ENCODE assay signal across 8 mouse cellular contexts in genomic region chr5:30709744-30710383, GRCm38 (mm10). TPM values are rescaled to one million over a fixed set of nuclear protein-coding genes. Genes with fewer than 3 reads are reported as not detected.
A peak's percentile ranks its signal among the peaks of the same experiment; 100 is the strongest.
DNase-seq lines count a peak whose midpoint lies in the region; ATAC-seq and TF ChIP-seq lines count a peak whose summit lies in the region.

No protein-coding gene starts in this region.

- peak; percentile 52; the same call in 1 of the 2 replicates for TF ChIP-seq CTCF in embryonic fibroblast, embryonic 13.5 days (IDR thresholded peaks at IDR 0.05; ENCODE audit: borderline replicate concordance, insufficient read depth, low read length)

- no peak for ATAC-seq in heart, embryonic 11.5 days (replicated peaks; ENCODE audit: insufficient number of reproducible peaks, low FRiP score, low TSS enrichment)
- ATAC-seq in hindbrain, embryonic 16.5 days: no peak

- H3K9me3 ChIP-seq in heart, embryonic 11.5 days (replicated peaks; ENCODE audit: control insufficient read depth, low read length): no peaks in the 10 kb centered on the region
- no peaks in the 10 kb centered on the region for H3K9me3 ChIP-seq in hindbrain, embryonic 16.5 days (ENCODE audit: control insufficient read depth, low read length)

- peaks cover 37% of the 10 kb centered on the region for H3K27me3 ChIP-seq in heart, embryonic 11.5 days (ENCODE audit: control insufficient read depth, insufficient read depth, low read length)
- no peaks in the 10 kb centered on the region for H3K27me3 ChIP-seq in hindbrain, embryonic 16.5 days (replicated peaks; ENCODE audit: control insufficient read depth, insufficient read depth, low read length)

- no peak overlapping the region for H3K4me3 ChIP-seq in heart, embryonic 11.5 days (ENCODE audit: low read depth, low read length)
- no peak overlapping the region for H3K4me3 ChIP-seq in embryonic fibroblast, embryonic 13.5 days (ENCODE audit: insufficient read depth, low read length)
- H3K4me3 ChIP-seq in hindbrain, embryonic 16.5 days (ENCODE audit: low read length): no peak overlapping the region

- peaks cover 7% of the 10 kb centered on the region for H3K4me1 ChIP-seq in heart, embryonic 11.5 days (ENCODE audit: control insufficient read depth, insufficient read depth, low read length)
- H3K4me1 ChIP-seq in embryonic fibroblast, embryonic 13.5 days (ENCODE audit: control insufficient read depth, insufficient read depth, low read length): no peaks in the 10 kb centered on the region
- peaks cover 4% of the 10 kb centered on the region; the same call in 1 of the 2 replicates for H3K4me1 ChIP-seq in hindbrain, embryonic 16.5 days (ENCODE audit: control insufficient read depth, insufficient read depth, low read depth, low read length)

- H3K27ac ChIP-seq in heart, embryonic 11.5 days (ENCODE audit: low read depth, low read length): no peak overlapping the region
- no peak overlapping the region for H3K27ac ChIP-seq in embryonic fibroblast, embryonic 13.5 days (ENCODE audit: insufficient read depth, low read length)
- H3K27ac ChIP-seq in hindbrain, embryonic 16.5 days (ENCODE audit: low read depth, low read length): no peak overlapping the region; the same call in 1 of the 2 replicates

- TF ChIP-seq POLR2A in embryonic fibroblast, embryonic 13.5 days (IDR thresholded peaks at IDR 0.05; ENCODE audit: low read depth, low read length): no peak

- no peak overlapping the region for H3K4me2 ChIP-seq in heart, embryonic 11.5 days
- H3K4me2 ChIP-seq in hindbrain, embryonic 16.5 days (ENCODE audit: low read length): peak overlapping the region; percentile 59

- peak; percentile 95 for DNase-seq in heart, adult 11 months
- peak; percentile 68 to 83 for DNase-seq in adrenal gland, postnatal 36 days
- peak; percentile 81 to 83 for DNase-seq in left cerebral cortex, postnatal 25 days (ENCODE audit: low spot score in 2 of 2)
- peak; percentile 84 for DNase-seq in neural tube, embryonic 10.5 days (ENCODE audit: extremely low spot score, low spot score)
- DNase-seq in telencephalon, adult 2 months (ENCODE audit: low read depth, low spot score): peak; percentile 73

- WGBS in heart, embryonic 11.5 days (ENCODE audit: insufficient replicate concordance): 13% methylated on average over 13 of the region's 13 CpGs
- WGBS in hindbrain, embryonic 16.5 days: 10% methylated on average over 13 of the region's 13 CpGs

- intact Hi-C loops in left cerebral cortex, postnatal 25 days (cut with DNase I): loop anchor here (1.0 kb wide), 2 partner anchors 65 to 86 kb away; no protein-coding TSS in a partner anchor

- H3K36me3 ChIP-seq in heart, embryonic 11.5 days (ENCODE audit: control insufficient read depth, insufficient read depth, low read length): no peaks in the 10 kb centered on the region
- H3K36me3 ChIP-seq in hindbrain, embryonic 16.5 days (ENCODE audit: control insufficient read depth, insufficient read depth, low read length): no peaks in the 10 kb centered on the region

- H3K9ac ChIP-seq in heart, embryonic 11.5 days (ENCODE audit: low read depth, low read length): no peak overlapping the region
- no peak overlapping the region for H3K9ac ChIP-seq in hindbrain, embryonic 16.5 days (ENCODE audit: low read depth, low read length)

RNA-seq across cellular contexts. Expression of gene Dpysl5, which starts 1.5 kb away (rescaled TPM):
- polyA plus RNA-seq in heart, embryonic 11.5 days (2014; fragmentation: Nextera tagmentation; extraction: Ambion mirVana): 2.9 and 3.5 TPM in 2 replicates
- total RNA-seq in adrenal gland, postnatal 36 days (2021): 1 to 10 TPM in 1 of 2 experiments, under 1 TPM in 1; 0.86 to 1.1 TPM
- 0.13 TPM in 1 of 2 replicates, not detected in the other for polyA plus RNA-seq in embryonic fibroblast, embryonic 13.5 days (2011; ENCODE audit: insufficient read length, low read depth, missing spikeins)
- polyA plus RNA-seq in hindbrain, embryonic 16.5 days (2015; fragmentation: Nextera tagmentation; extraction: Ambion mirVana): 200 and 274 TPM in 2 replicates
- total RNA-seq in left cerebral cortex, postnatal 25 days (2021): 10 to 100 TPM; 27.7 to 31.5 TPM

RNA-seq across cellular contexts. Expression of gene Cenpa, which starts 43.3 kb away (rescaled TPM):
- 296 and 306 TPM in 2 replicates for polyA plus RNA-seq in heart, embryonic 11.5 days (2014; fragmentation: Nextera tagmentation; extraction: Ambion mirVana)
- total RNA-seq in adrenal gland, postnatal 36 days (2021): 10 to 100 TPM; 10.2 to 11.9 TPM
- 37.9 and 59.8 TPM in 2 replicates for polyA plus RNA-seq in embryonic fibroblast, embryonic 13.5 days (2011; ENCODE audit: insufficient read length, low read depth, missing spikeins)
- 42.7 and 54.7 TPM in 2 replicates for polyA plus RNA-seq in hindbrain, embryonic 16.5 days (2015; fragmentation: Nextera tagmentation; extraction: Ambion mirVana)
- total RNA-seq in left cerebral cortex, postnatal 25 days (2021): 1 to 10 TPM; 6.7 to 8.0 TPM

Comparison
In these comparisons a context has a peak if more than half of its experiments do, and no peak if none do; other contexts are left out.
1. RNA of gene Dpysl5, which starts 1.5 kb away (polyA plus RNA-seq): 200 to 274 TPM in hindbrain, embryonic 16.5 days; 2.9 to 3.5 TPM in heart, embryonic 11.5 days and 0.13 TPM in embryonic fibroblast, embryonic 13.5 days; every median in the first group is over 10 times any median in the second.
2. Peak in every context shown above with its lines, with median percentiles within 50 percentile points of each other: DNase-seq.